Mouse (Mus musculus) myocyte (in vitro differentiated cells): Measurements from ENCODE around the gene Fhit.

Source experiments
- CEBPB ChIP-seq: IDR thresholded peaks from 2 replicates; pipeline ENCODE4 v1.6.1; 2011; ENCODE audit warnings: mild to moderate bottlenecking, moderate library complexity; ENCODE audit not compliant: poor library complexity, insufficient read depth, severe bottlenecking
- E2F4 ChIP-seq: IDR thresholded peaks from one replicate; pipeline ENCODE4 v1.6.1; 2011; ENCODE audit warnings: mild to moderate bottlenecking, control low read depth, moderate library complexity; ENCODE audit not compliant: insufficient read depth
- MAX ChIP-seq: IDR thresholded peaks from one replicate; pipeline ENCODE4 v1.6.1; 2011; ENCODE audit warnings: low read depth, mild to moderate bottlenecking, control low read depth
- MYOD1 ChIP-seq, 3 experiments: IDR thresholded peaks; one replicate each; pipeline ENCODE4 v1.6.1; 2011; ENCODE audit warnings: control low read depth in 2 of 3, low read depth in 2 of 3, mild to moderate bottlenecking in 2 of 3, moderate library complexity in 1 of 3; ENCODE audit not compliant: insufficient read length in 2 of 3, control insufficient read depth in 1 of 3
- POLR2A ChIP-seq: IDR thresholded peaks from one replicate; pipeline ENCODE4 v1.6.1; 2011; ENCODE audit warnings: low read depth, mild to moderate bottlenecking, control low read depth, moderate library complexity; ENCODE audit not compliant: insufficient read length

GRCm38 (mm10) chr14:10452234-10452633, 709.6 kb downstream of the Fhit start:
- TF ChIP-seq MYOD1 (IDR thresholded peaks at IDR 0.05; ENCODE audit: control insufficient read depth in 1 of 3, insufficient read length in 2 of 3, low read depth in 2 of 3) = no peak
- no peak for TF ChIP-seq CEBPB
- TF ChIP-seq MAX = no peak
- TF ChIP-seq POLR2A = no peak
- no peak for TF ChIP-seq E2F4
